Mouse (Mus musculus) adrenal gland, postnatal 10 days (tissue): ENCODE results near the gene Pon2. TPM values are rescaled to one million over a fixed set of nuclear protein-coding genes. Genes with fewer than 3 reads are reported as not detected.
"Not testable (repeated sequence)": the region's sequence is repeated elsewhere in the genome, so short reads cannot be mapped to it uniquely, and the experiment has no call there.

ENCODE experiments used
- DNase-seq: peaks from one replicate; pipeline ENCODE4 v3.0.0; 2021; ENCODE audit warnings: mixed read lengths
- total RNA-seq, 2 experiments: library from RNA; stranded (reverse); gene quantifications; 2 replicates each; pipeline ENCODE4 v1.2.3; 2021

The Pon2 gene
- total RNA-seq, 2 experiments from 2014 or later, result 25.4 to 28.6 TPM

DNA sequence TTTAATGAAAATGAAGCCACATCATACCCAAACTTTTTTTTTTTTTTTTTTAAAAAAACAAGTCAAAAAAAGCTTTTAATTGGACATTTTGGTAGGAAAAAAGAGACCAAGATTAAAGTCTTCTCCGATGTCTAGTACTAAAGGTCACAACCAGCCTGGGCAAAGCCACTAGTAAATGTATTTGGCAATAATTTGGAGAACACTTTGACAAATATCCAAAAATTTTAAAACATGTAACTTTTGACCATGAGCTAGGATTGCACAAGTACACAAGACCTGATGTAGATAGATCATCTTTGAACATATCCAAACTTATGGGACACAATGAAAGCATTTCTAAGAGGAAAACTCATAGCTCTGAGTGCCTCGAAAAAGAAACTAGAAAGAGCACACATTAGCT is 74.7 kb downstream of the Pon2 start:
- DNase-seq, result not testable (repeated sequence)

DNA sequence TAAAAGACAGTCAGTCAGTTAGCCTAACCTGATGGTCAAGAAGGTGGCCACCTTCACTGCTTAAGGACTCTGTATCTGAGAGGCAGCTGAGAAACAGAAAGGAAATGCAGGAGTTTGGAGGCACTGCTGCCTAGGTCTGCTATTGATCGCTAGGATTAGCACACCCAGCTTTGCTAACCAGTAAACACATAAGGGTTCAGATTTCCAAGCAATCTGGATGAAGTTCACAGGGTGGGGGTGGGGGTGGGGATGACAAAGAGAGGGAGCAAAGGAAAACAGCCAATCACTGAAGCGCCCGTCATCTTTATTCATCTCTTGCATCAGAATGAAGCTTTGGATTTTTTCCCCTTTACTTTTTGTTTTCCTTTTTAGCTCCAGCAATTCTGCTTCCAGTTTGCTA is 76.2 kb downstream of the Pon2 start:
- no peak for DNase-seq

DNA sequence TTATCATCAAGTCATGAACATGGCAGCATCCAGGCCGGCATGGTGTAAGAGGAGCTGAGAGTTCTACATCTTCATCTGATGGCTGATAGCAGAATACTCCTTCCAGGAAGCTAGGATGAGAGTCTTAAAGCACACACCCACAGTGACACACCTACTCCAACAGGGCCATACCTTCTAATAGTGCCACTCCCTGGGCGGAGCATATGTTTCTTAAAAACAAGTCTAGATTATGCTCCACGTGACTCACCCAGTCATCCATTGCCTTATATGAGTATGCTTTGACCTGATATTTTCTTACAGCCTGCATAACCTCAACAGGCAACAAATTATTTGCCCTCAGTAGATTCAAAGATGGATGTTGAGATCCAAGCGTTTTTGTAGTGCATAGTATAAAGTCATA is 80.1 kb downstream of the Pon2 start:
- DNase-seq, result no peak

Other genes with a start within 250 kb of the Pon2 start
- 100 to 1,000 TPM in 1 of 2 experiments, 10 to 100 TPM in 1; 63.3 to 134 TPM for gene Pon1, start 104.5 kb downstream of the Pon2 start, total RNA-seq
- gene Pon3, start 42.2 kb downstream of the Pon2 start, total RNA-seq, result 10 to 100 TPM; 90.8 to 93.3 TPM
- 1 to 10 TPM; 6.0 to 6.3 TPM for gene Asb4, start 84.9 kb upstream of the Pon2 start, total RNA-seq
- gene Pdk4, start 197.9 kb upstream of the Pon2 start, total RNA-seq, result 100 to 1,000 TPM; 616 to 745 TPM